Mouse (Mus musculus): Measurements from ENCODE around the gene Engase. TPM values are rescaled to one million over a fixed set of nuclear protein-coding genes. Genes with fewer than 3 reads are reported as not detected.

Engase gene
- polyA plus RNA-seq, 1 experiment from 2014 or later: 6.7 TPM

GRCm38 (mm10) chr11:118511851-118512250 lies 35.2 kb downstream of the Engase start:
- H3K9ac ChIP-seq (replicated peaks; ENCODE audit: low read depth, low read length): no peak overlapping the region
- 21% methylated on average over 6 of the region's 6 CpGs for WGBS
- no peak overlapping the region for H3K4me2 ChIP-seq (ENCODE audit: low read length)
- no peaks in the 10 kb centered on the region for H3K27me3 ChIP-seq (replicated peaks; ENCODE audit: control insufficient read depth, insufficient read depth, low read length)
- H3K9me3 ChIP-seq (ENCODE audit: control insufficient read depth, low read length): no peaks in the 10 kb centered on the region
- peaks cover 17% of the 10 kb centered on the region for H3K4me1 ChIP-seq (replicated peaks; ENCODE audit: control insufficient read depth, insufficient read depth, low read length)
- no peak overlapping the region for H3K27ac ChIP-seq (ENCODE audit: low read length)
- ATAC-seq: peak; percentile 59
- no peaks in the 10 kb centered on the region for H3K36me3 ChIP-seq (ENCODE audit: control insufficient read depth, insufficient read depth)
- H3K4me3 ChIP-seq (replicated peaks; ENCODE audit: low read length): no peak overlapping the region

DNA sequence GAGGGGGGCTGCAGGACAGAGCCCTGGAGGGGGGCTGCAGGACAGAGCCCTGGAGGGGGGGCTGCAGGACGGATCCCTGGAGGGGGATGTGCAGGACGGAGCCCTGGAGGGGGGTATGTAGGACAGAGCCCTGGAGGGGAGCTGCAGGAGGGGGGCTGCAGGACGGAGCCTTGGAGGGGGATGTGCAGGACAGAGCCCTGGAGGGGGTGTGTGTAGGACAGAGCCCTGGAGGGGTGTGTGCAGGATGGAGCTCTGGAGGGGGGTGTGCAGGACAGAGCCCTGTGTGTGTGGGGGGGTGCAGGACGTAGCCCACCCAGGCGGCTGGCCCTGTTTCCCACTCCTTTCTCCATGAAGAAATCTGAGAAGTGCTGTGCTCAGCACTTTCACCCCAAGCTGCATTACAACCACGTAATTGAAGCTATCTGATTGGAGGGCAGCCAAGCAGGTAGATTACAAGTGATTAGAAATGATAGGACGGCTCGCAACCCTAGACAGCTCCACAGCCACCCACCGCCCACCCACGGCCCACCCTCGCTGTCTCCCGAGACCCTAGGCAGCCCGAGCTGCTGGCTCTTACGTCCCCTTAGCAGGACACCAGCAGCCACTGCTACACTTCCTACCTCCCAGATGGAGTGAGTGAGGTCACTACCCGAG lies 35.8 kb downstream of the Engase start:
- Histone ChIP-seq H3K4me3 (replicated peaks; ENCODE audit: low read length) (no peak overlapping the region), H3K9me3 (ENCODE audit: control insufficient read depth, low read length) (no peaks in the 10 kb centered on the region), H3K27me3 (replicated peaks; ENCODE audit: control insufficient read depth, insufficient read depth, low read length) (no peaks in the 10 kb centered on the region), H3K4me1 (replicated peaks; ENCODE audit: control insufficient read depth, insufficient read depth, low read length) (peaks cover 17% of the 10 kb centered on the region), H3K27ac (ENCODE audit: low read length) (no peak overlapping the region; the same call in 1 of the 2 replicates), H3K4me2 (ENCODE audit: low read length) (no peak overlapping the region), H3K9ac (replicated peaks; ENCODE audit: low read depth, low read length) (no peak overlapping the region), H3K36me3 (ENCODE audit: control insufficient read depth, insufficient read depth) (no peaks in the 10 kb centered on the region)
- peak; percentile 65 for ATAC-seq
- WGBS: 37% methylated on average over 14 of the region's 15 CpGs

- Histone ChIP-seq H3K4me2 (ENCODE audit: low read length) (no peak overlapping the region), H3K4me3 (replicated peaks; ENCODE audit: low read length) (no peak overlapping the region), H3K27ac (ENCODE audit: low read length) (no peak overlapping the region), H3K36me3 (ENCODE audit: control insufficient read depth, insufficient read depth) (no peaks in the 10 kb centered on the region), H3K27me3 (replicated peaks; ENCODE audit: control insufficient read depth, insufficient read depth, low read length) (no peaks in the 10 kb centered on the region), H3K9ac (replicated peaks; ENCODE audit: low read depth, low read length) (no peak overlapping the region), H3K9me3 (ENCODE audit: control insufficient read depth, low read length) (no peaks in the 10 kb centered on the region), H3K4me1 (replicated peaks; ENCODE audit: control insufficient read depth, insufficient read depth, low read length) (peaks cover 2% of the 10 kb centered on the region)
- 80% methylated on average over 7 of the region's 7 CpGs for WGBS
- ATAC-seq: no peak
Measured at GRCm38 (mm10) chr11:118517924-118518323, 41.3 kb downstream of the Engase start.

- no peak overlapping the region for H3K4me2 ChIP-seq (ENCODE audit: low read length)
- no peaks in the 10 kb centered on the region for H3K4me1 ChIP-seq (replicated peaks; ENCODE audit: control insufficient read depth, insufficient read depth, low read length)
- no peaks in the 10 kb centered on the region for H3K36me3 ChIP-seq (ENCODE audit: control insufficient read depth, insufficient read depth)
- no peak overlapping the region for H3K4me3 ChIP-seq (replicated peaks; ENCODE audit: low read length)
- H3K27ac ChIP-seq (ENCODE audit: low read length): no peak overlapping the region
- 82% methylated on average over 7 of the region's 7 CpGs for WGBS
- H3K9ac ChIP-seq (replicated peaks; ENCODE audit: low read depth, low read length): no peak overlapping the region
- no peak for ATAC-seq
- H3K9me3 ChIP-seq (ENCODE audit: control insufficient read depth, low read length): no peaks in the 10 kb centered on the region
- H3K27me3 ChIP-seq (replicated peaks; ENCODE audit: control insufficient read depth, insufficient read depth, low read length): no peaks in the 10 kb centered on the region
Measured at GRCm38 (mm10) chr11:118518743-118519142, 42.1 kb downstream of the Engase start.

- Histone ChIP-seq H3K36me3 (ENCODE audit: control insufficient read depth, insufficient read depth) (no peaks in the 10 kb centered on the region), H3K4me2 (ENCODE audit: low read length) (no peak overlapping the region), H3K27me3 (replicated peaks; ENCODE audit: control insufficient read depth, insufficient read depth, low read length) (no peaks in the 10 kb centered on the region), H3K9me3 (ENCODE audit: control insufficient read depth, low read length) (no peaks in the 10 kb centered on the region), H3K9ac (replicated peaks; ENCODE audit: low read depth, low read length) (no peak overlapping the region), H3K4me3 (replicated peaks; ENCODE audit: low read length) (no peak overlapping the region), H3K27ac (ENCODE audit: low read length) (no peak overlapping the region), H3K4me1 (replicated peaks; ENCODE audit: control insufficient read depth, insufficient read depth, low read length) (peaks cover 2% of the 10 kb centered on the region)
- no peak for ATAC-seq
- 63% methylated on average over 5 of the region's 5 CpGs for WGBS
Measured at GRCm38 (mm10) chr11:118520251-118520650, 43.6 kb downstream of the Engase start.

DNA sequence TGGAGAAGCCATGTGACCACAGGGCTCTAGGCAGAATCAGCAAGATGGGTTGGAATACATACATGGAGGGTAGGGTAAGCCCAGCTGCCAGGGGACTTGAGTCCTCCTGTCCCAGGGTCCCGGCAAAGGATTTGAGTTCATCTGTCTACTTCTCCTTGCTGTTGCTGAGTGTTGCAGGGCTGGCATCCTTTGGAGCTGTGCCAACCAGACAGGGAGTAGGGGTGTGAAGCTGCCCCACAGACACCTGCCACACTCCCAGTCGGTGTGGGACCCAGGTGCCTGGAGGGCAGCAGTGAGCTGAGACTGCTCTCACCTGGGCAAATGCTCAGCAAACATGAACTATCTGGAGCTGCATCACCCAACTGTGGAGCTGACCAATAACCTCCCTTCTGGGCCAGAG lies 44.3 kb downstream of the Engase start:
- Histone ChIP-seq H3K4me3 (replicated peaks; ENCODE audit: low read length) (no peak overlapping the region), H3K27me3 (replicated peaks; ENCODE audit: control insufficient read depth, insufficient read depth, low read length) (no peaks in the 10 kb centered on the region), H3K4me2 (ENCODE audit: low read length) (no peak overlapping the region), H3K4me1 (replicated peaks; ENCODE audit: control insufficient read depth, insufficient read depth, low read length) (peaks cover 4% of the 10 kb centered on the region), H3K9me3 (ENCODE audit: control insufficient read depth, low read length) (no peaks in the 10 kb centered on the region), H3K27ac (ENCODE audit: low read length) (no peak overlapping the region), H3K9ac (replicated peaks; ENCODE audit: low read depth, low read length) (no peak overlapping the region), H3K36me3 (ENCODE audit: control insufficient read depth, insufficient read depth) (no peaks in the 10 kb centered on the region)
- WGBS: 66% methylated on average over 2 of the region's 2 CpGs
- ATAC-seq: no peak

GRCm38 (mm10) chr11:118523496-118524145 lies 47.0 kb downstream of the Engase start:
- H3K27me3 ChIP-seq (replicated peaks; ENCODE audit: control insufficient read depth, insufficient read depth, low read length): no peaks in the 10 kb centered on the region
- H3K36me3 ChIP-seq (ENCODE audit: control insufficient read depth, insufficient read depth): no peaks in the 10 kb centered on the region
- H3K4me2 ChIP-seq (ENCODE audit: low read length): no peak overlapping the region
- 81% methylated on average over 4 of the region's 4 CpGs for WGBS
- H3K9me3 ChIP-seq (ENCODE audit: control insufficient read depth, low read length): no peaks in the 10 kb centered on the region
- peaks cover 4% of the 10 kb centered on the region for H3K4me1 ChIP-seq (replicated peaks; ENCODE audit: control insufficient read depth, insufficient read depth, low read length)
- no peak overlapping the region for H3K27ac ChIP-seq (ENCODE audit: low read length)
- no peak overlapping the region for H3K4me3 ChIP-seq (replicated peaks; ENCODE audit: low read length)
- no peak overlapping the region for H3K9ac ChIP-seq (replicated peaks; ENCODE audit: low read depth, low read length)
- no peak for ATAC-seq

- H3K9ac ChIP-seq (replicated peaks; ENCODE audit: low read depth, low read length): no peak overlapping the region
- no peak overlapping the region for H3K4me2 ChIP-seq (ENCODE audit: low read length)
- no peaks in the 10 kb centered on the region for H3K27me3 ChIP-seq (replicated peaks; ENCODE audit: control insufficient read depth, insufficient read depth, low read length)
- no peaks in the 10 kb centered on the region for H3K9me3 ChIP-seq (ENCODE audit: control insufficient read depth, low read length)
- ATAC-seq: no peak
- WGBS: 31% methylated on average over 11 of the region's 11 CpGs
- no peak overlapping the region for H3K27ac ChIP-seq (ENCODE audit: low read length)
- no peak overlapping the region for H3K4me3 ChIP-seq (replicated peaks; ENCODE audit: low read length)
- no peaks in the 10 kb centered on the region for H3K36me3 ChIP-seq (ENCODE audit: control insufficient read depth, insufficient read depth)
- H3K4me1 ChIP-seq (replicated peaks; ENCODE audit: control insufficient read depth, insufficient read depth, low read length): peaks cover 7% of the 10 kb centered on the region
Measured at GRCm38 (mm10) chr11:118525059-118525458, 48.4 kb downstream of the Engase start.

- 89% methylated on average over 9 of the region's 9 CpGs for WGBS
- H3K4me3 ChIP-seq (replicated peaks; ENCODE audit: low read length): no peak overlapping the region
- no peak for ATAC-seq
- peaks cover 17% of the 10 kb centered on the region for H3K4me1 ChIP-seq (replicated peaks; ENCODE audit: control insufficient read depth, insufficient read depth, low read length)
- H3K4me2 ChIP-seq (ENCODE audit: low read length): no peak overlapping the region
- no peak overlapping the region for H3K9ac ChIP-seq (replicated peaks; ENCODE audit: low read depth, low read length)
- no peaks in the 10 kb centered on the region for H3K9me3 ChIP-seq (ENCODE audit: control insufficient read depth, low read length)
- no peaks in the 10 kb centered on the region for H3K27me3 ChIP-seq (replicated peaks; ENCODE audit: control insufficient read depth, insufficient read depth, low read length)
- H3K36me3 ChIP-seq (ENCODE audit: control insufficient read depth, insufficient read depth): no peaks in the 10 kb centered on the region
- no peak overlapping the region for H3K27ac ChIP-seq (ENCODE audit: low read length)
Measured at GRCm38 (mm10) chr11:118528761-118529160, 52.1 kb downstream of the Engase start.

Measured in forebrain, embryonic 16.5 days (tissue).